Mouse (Mus musculus) liver, postnatal 0 days (tissue): ENCODE results near the gene Man2b1. TPM values are rescaled to one million over a fixed set of nuclear protein-coding genes. Genes with fewer than 3 reads are reported as not detected.
A peak's percentile ranks its signal among the peaks of the same experiment; 100 is the strongest.

Experiments
- ATAC-seq: fragments of 200-750 bp; cut with Nextera tagmentation; 2 replicates; pipeline ENCODE4 v1.8.0; 2017; ENCODE audit warnings: mild to moderate bottlenecking, moderate library complexity
- DNase-seq: peaks from one replicate; pipeline ENCODE4 v3.0.0-alpha.2; 2016
- H3K27ac ChIP-seq: fragments of 300-500 bp; sonication (generic); 2 replicates; pipeline ENCODE4 v1.5.1; 2014; ENCODE audit warnings: antibody characterized with exemption, moderate library complexity, mild to moderate bottlenecking, low read depth
- H3K27me3 ChIP-seq: fragments of 300-500 bp; sonication (generic); 2 replicates; pipeline ENCODE4 v1.6.1; 2014; ENCODE audit warnings: low read length, control low read depth, mixed read lengths; ENCODE audit not compliant: insufficient read depth
- H3K36me3 ChIP-seq: fragments of 300-500 bp; sonication (generic); replicated peaks from 2 replicates; pipeline ENCODE4 v1.6.1; 2014; ENCODE audit warnings: mild to moderate bottlenecking, control low read depth, low read length, moderate library complexity, mixed read lengths; ENCODE audit not compliant: insufficient read depth
- H3K4me1 ChIP-seq: fragments of 300-500 bp; sonication (generic); 2 replicates; pipeline ENCODE4 v1.6.1; 2014; ENCODE audit warnings: antibody characterized with exemption, mild to moderate bottlenecking, control low read depth; ENCODE audit not compliant: insufficient read depth
- H3K4me2 ChIP-seq: fragments of 300-500 bp; sonication (generic); 2 replicates; pipeline ENCODE4 v1.6.1; 2014; ENCODE audit warnings: low read depth, mild to moderate bottlenecking, low read length, moderate library complexity, mixed read lengths
- H3K4me3 ChIP-seq: fragments of 300-500 bp; sonication (generic); 2 replicates; pipeline ENCODE4 v1.5.1; 2014; ENCODE audit warnings: low read depth, low read length
- H3K9ac ChIP-seq: fragments of 300-500 bp; sonication (generic); replicated peaks from 2 replicates; pipeline ENCODE4 v1.6.1; 2014; ENCODE audit warnings: mild to moderate bottlenecking, moderate library complexity
- H3K9me3 ChIP-seq: fragments of 300-500 bp; sonication (generic); 2 replicates; pipeline ENCODE4 v1.6.1; 2016; ENCODE audit warnings: mild to moderate bottlenecking, control low read depth, low read length, mixed read lengths
- CTCF ChIP-seq: sonication (generic); IDR thresholded peaks from 2 replicates; pipeline ENCODE4 v1.5.1; 2016; ENCODE audit warnings: antibody characterized with exemption, low read depth
- EP300 ChIP-seq: IDR thresholded peaks from 2 replicates; pipeline ENCODE4 v1.6.1; 2016; ENCODE audit warnings: antibody characterized with exemption, low read depth, mild to moderate bottlenecking
- WGBS: fragments of 180-500 bp; shearing (Covaris S2); extraction: QIAGEN DNeasy Blood & Tissue Kit; methylation state at CpG from one replicate; pipeline ENCODE4 v1.1.7; 2014; ENCODE audit not compliant: insufficient replicate concordance; 5-methylcytosine and 5-hydroxymethylcytosine counted together
- polyA plus RNA-seq: library from polyadenylated mRNA; unstranded; fragments of >200 nt; fragmentation: Nextera tagmentation; extraction: Ambion mirVana; gene quantifications from 2 replicates; pipeline ENCODE4 v1.2.1, GENCODE M21; 2015

The Man2b1 gene
- polyA plus RNA-seq, 1 experiment from 2014 or later: 44.6 TPM

- Histone ChIP-seq H3K27ac (peak overlapping the region; percentile 98), H3K27me3 (no peaks in the 10 kb centered on the region), H3K9ac (peak overlapping the region; percentile 91), H3K9me3 (no peaks in the 10 kb centered on the region), H3K4me3 (peak overlapping the region; percentile 94), H3K4me1 (peaks cover 16% of the 10 kb centered on the region), H3K4me2 (peak overlapping the region; percentile 78), H3K36me3 (peaks cover 30% of the 10 kb centered on the region)
- 35% methylated on average over 9 of the region's 9 CpGs for WGBS
- ATAC-seq (no peak), DNase-seq (no peak)
- TF ChIP-seq EP300: no peak
- no peak for TF ChIP-seq CTCF
Observed at GRCm38 (mm10) chr8:85072364-85072929, 10.6 kb upstream of the Man2b1 start.

GRCm38 (mm10) chr8:85073041-85073612, 9.9 kb upstream of the Man2b1 start:
- H3K9me3 ChIP-seq: no peaks in the 10 kb centered on the region
- WGBS: 88% methylated on average over 15 of the region's 15 CpGs
- DNase-seq (no peak), ATAC-seq (no peak)
- no peak overlapping the region for H3K9ac ChIP-seq
- no peak for TF ChIP-seq EP300
- no peak for TF ChIP-seq CTCF
- no peak overlapping the region for H3K4me2 ChIP-seq
- no peak overlapping the region for H3K27ac ChIP-seq
- H3K4me3 ChIP-seq: no peak overlapping the region
- H3K27me3 ChIP-seq: no peaks in the 10 kb centered on the region
- peaks cover 30% of the 10 kb centered on the region for H3K36me3 ChIP-seq
- H3K4me1 ChIP-seq: peaks cover 16% of the 10 kb centered on the region

GRCm38 (mm10) chr8:85074167-85074566, 8.9 kb upstream of the Man2b1 start:
- DNase-seq (no peak), ATAC-seq (no peak)
- 75% methylated on average over 10 of the region's 10 CpGs for WGBS
- no peak for TF ChIP-seq CTCF
- no peak for TF ChIP-seq EP300
- Histone ChIP-seq H3K4me3 (no peak overlapping the region), H3K9ac (no peak overlapping the region), H3K4me2 (no peak overlapping the region), H3K27me3 (no peaks in the 10 kb centered on the region), H3K36me3 (peaks cover 35% of the 10 kb centered on the region), H3K4me1 (peaks cover 16% of the 10 kb centered on the region), H3K27ac (no peak overlapping the region), H3K9me3 (no peaks in the 10 kb centered on the region)

- H3K4me1 ChIP-seq: peaks cover 18% of the 10 kb centered on the region
- peaks cover 35% of the 10 kb centered on the region for H3K36me3 ChIP-seq
- no peak overlapping the region for H3K9ac ChIP-seq
- no peaks in the 10 kb centered on the region for H3K27me3 ChIP-seq
- H3K9me3 ChIP-seq: no peaks in the 10 kb centered on the region
- TF ChIP-seq CTCF (no peak), EP300 (no peak)
- DNase-seq (no peak), ATAC-seq (no peak)
- H3K27ac ChIP-seq: no peak overlapping the region
- H3K4me2 ChIP-seq: no peak overlapping the region
- WGBS: 86% methylated on average over 10 of the region's 10 CpGs
- no peak overlapping the region for H3K4me3 ChIP-seq
Observed at GRCm38 (mm10) chr8:85074617-85075016, 8.5 kb upstream of the Man2b1 start.

GRCm38 (mm10) chr8:85076001-85076400, 7.1 kb upstream of the Man2b1 start:
- Histone ChIP-seq H3K9me3 (no peaks in the 10 kb centered on the region), H3K4me1 (peaks cover 15% of the 10 kb centered on the region), H3K9ac (no peak overlapping the region), H3K4me2 (peak overlapping the region; percentile 26; the same call in 1 of the 2 replicates), H3K36me3 (peaks cover 35% of the 10 kb centered on the region), H3K4me3 (no peak overlapping the region), H3K27ac (no peak overlapping the region), H3K27me3 (no peaks in the 10 kb centered on the region)
- TF ChIP-seq CTCF: peak; percentile 67
- 0 out of 2 replicates have a peak, but pooled peaks have one; percentile 24 for TF ChIP-seq EP300
- 68% methylated on average over 9 of the region's 9 CpGs for WGBS
- DNase-seq (peak; percentile 58), ATAC-seq (no peak)

- Histone ChIP-seq H3K9ac (no peak overlapping the region), H3K27me3 (no peaks in the 10 kb centered on the region), H3K4me1 (peaks cover 20% of the 10 kb centered on the region), H3K4me2 (no peak overlapping the region), H3K9me3 (no peaks in the 10 kb centered on the region), H3K4me3 (no peak overlapping the region), H3K27ac (0 out of 2 replicates have a peak overlapping the region, but pooled peaks have one; percentile 18), H3K36me3 (peaks cover 35% of the 10 kb centered on the region)
- peak; percentile 85 for DNase-seq
- TF ChIP-seq CTCF (peak; percentile 99), EP300 (no peak)
- peak; percentile 58 for ATAC-seq
- WGBS: 0% methylated on average over 2 of the region's 2 CpGs
Observed at GRCm38 (mm10) chr8:85076993-85077392, 6.1 kb upstream of the Man2b1 start.
